Mouse (Mus musculus): ENCODE results near the gene Churc1.

DNA sequence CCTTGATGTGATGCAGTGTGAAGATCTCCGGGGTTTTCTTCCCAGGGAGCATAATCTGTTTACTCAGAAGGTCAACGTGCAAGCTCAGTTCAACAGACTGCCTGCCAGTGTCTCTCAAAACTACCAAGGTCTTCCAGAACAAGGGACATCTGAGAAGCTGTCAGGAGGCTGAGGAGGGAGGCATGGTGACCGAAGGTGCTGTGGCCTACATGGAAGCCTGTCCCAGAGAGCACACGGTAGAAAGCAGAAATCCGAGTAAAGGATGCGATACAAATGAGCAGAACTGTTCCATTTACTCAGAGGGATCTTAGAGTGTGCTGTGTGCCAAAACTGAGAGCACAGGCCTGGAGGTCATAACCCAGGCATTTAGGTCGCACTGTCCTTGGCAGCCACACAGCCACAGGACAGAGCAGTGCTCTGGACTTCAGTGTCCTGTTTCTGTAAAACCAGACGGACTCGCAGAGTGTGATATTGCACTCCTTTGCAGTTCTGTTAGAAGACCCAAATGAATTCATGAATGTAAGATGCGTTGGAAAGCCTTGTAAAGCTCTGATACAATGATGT is 18.8 kb downstream of the Churc1 start:
- no peak for TF ChIP-seq GATA1 (IDR thresholded peaks at IDR 0.05; ENCODE audit: borderline replicate concordance, low read length)
- no peak for TF ChIP-seq FLI1 (IDR thresholded peaks at IDR 0.05; ENCODE audit: low read length)

Measured in megakaryocyte, embryonic 14.5 days (primary cell).